Mouse (Mus musculus): ENCODE data around the gene Rbm18.

Gene Rbm18

DNA sequence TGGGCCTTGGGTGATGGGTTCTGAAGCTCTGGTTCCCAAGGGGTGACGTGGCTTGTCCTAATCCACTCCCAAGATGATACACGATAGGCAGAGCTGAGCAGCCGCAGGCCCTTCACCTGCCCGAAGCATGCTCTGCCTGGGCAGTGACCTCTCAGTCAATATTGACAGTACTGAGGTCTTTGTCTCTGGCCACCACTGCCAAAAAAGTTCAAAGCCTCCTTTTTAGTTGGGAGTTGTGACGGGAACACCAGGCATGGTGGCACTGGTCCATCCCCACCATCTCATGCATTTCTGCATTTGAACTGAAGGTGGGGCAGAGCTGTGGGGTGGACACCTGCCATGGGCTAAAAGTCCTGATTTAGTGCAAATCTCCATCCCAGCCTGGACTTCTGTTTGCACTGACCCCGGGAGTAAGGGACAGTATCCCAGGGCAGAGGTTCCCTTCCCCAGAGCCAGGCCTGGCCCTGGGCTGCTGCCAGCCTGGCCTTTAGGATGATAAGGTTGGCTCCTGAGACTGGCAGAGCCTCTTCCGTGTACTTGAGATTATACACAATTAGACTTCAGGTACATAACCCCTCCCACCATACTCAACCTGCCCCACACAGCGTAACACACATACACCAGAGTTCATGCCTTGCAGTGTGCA, 64.8 kb downstream of the Rbm18 start:
- DNase-seq (ENCODE audit: extremely low spot score) = no peak

GRCm38 (mm10) chr2:36067132-36067531, 69.4 kb downstream of the Rbm18 start:
- DNase-seq (ENCODE audit: extremely low spot score) = no peak

Measured in embryo, embryonic 9.5 days (tissue).